Mouse (Mus musculus) embryonic facial prominence, embryonic 11.5 days (tissue): ENCODE results near the gene AA986860. TPM values are rescaled to one million over a fixed set of nuclear protein-coding genes. Genes with fewer than 3 reads are reported as not detected.
A peak's percentile ranks its signal among the peaks of the same experiment; 100 is the strongest.

Experiments
- ATAC-seq: fragments of 200-750 bp; cut with Nextera tagmentation; replicated peaks from 2 replicates; pipeline ENCODE4 v1.8.0; 2017; ENCODE audit warnings: low read depth; ENCODE audit not compliant: insufficient number of reproducible peaks, low FRiP score, low TSS enrichment
- DNase-seq: peaks from one replicate; pipeline ENCODE4 v3.0.0-alpha.2; 2015; ENCODE audit warnings: low spot score
- H3K27ac ChIP-seq: fragments of 300-500 bp; sonication (generic); replicated peaks from 2 replicates; pipeline ENCODE4 v1.5.1; 2014; ENCODE audit warnings: mild to moderate bottlenecking, low read depth, low read length, control low read depth
- H3K27me3 ChIP-seq: fragments of 300-500 bp; sonication (generic); 2 replicates; pipeline ENCODE4 v1.6.1; 2014; ENCODE audit warnings: mild to moderate bottlenecking, low read length, moderate library complexity, mixed read lengths; ENCODE audit not compliant: control insufficient read depth, insufficient read depth
- H3K36me3 ChIP-seq: fragments of 300-500 bp; sonication (generic); replicated peaks from 2 replicates; pipeline ENCODE4 v1.6.1; 2014; ENCODE audit warnings: low read depth, mild to moderate bottlenecking, low read length, moderate library complexity, mixed read lengths; ENCODE audit not compliant: control insufficient read depth, insufficient read depth
- H3K4me1 ChIP-seq: fragments of 300-500 bp; sonication (generic); 2 replicates; pipeline ENCODE4 v1.6.1; 2014; ENCODE audit warnings: low read length, mixed read lengths; ENCODE audit not compliant: control insufficient read depth, insufficient read depth
- H3K4me2 ChIP-seq: fragments of 300-500 bp; sonication (generic); 2 replicates; pipeline ENCODE4 v1.6.1; 2014; ENCODE audit warnings: low read depth, mild to moderate bottlenecking, control low read depth, low read length, moderate library complexity
- H3K4me3 ChIP-seq: fragments of 300-500 bp; sonication (generic); 2 replicates; pipeline ENCODE4 v1.5.1; 2014; ENCODE audit warnings: low read depth, low read length, control low read depth
- H3K9ac ChIP-seq: fragments of 300-500 bp; sonication (generic); replicated peaks from 2 replicates; pipeline ENCODE4 v1.6.1; 2014; ENCODE audit warnings: mild to moderate bottlenecking, control low read depth, low read length
- H3K9me3 ChIP-seq: fragments of 300-500 bp; sonication (generic); replicated peaks from 2 replicates; pipeline ENCODE4 v1.6.1; 2016; ENCODE audit warnings: mild to moderate bottlenecking, low read length, inconsistent platforms, mixed read lengths; ENCODE audit not compliant: control insufficient read depth
- WGBS: fragments of 180-500 bp; shearing (Covaris S2); extraction: QIAGEN DNeasy Blood & Tissue Kit; methylation state at CpG from one replicate; pipeline ENCODE4 v1.1.7; 2014; 5-methylcytosine and 5-hydroxymethylcytosine counted together
- polyA plus RNA-seq: library from polyadenylated mRNA; unstranded; fragments of >200 nt; fragmentation: Nextera tagmentation; extraction: Ambion mirVana; gene quantifications from 2 replicates; pipeline ENCODE4 v1.2.1, GENCODE M21; 2014

AA986860 gene
- polyA plus RNA-seq, 1 experiment from 2014 or later: 0.67 TPM

GRCm38 (mm10) chr1:130770487-130770886, 38.7 kb downstream of the AA986860 start:
- Histone ChIP-seq H3K4me2 (no peak overlapping the region), H3K9me3 (no peaks in the 10 kb centered on the region), H3K4me1 (no peaks in the 10 kb centered on the region), H3K27me3 (no peaks in the 10 kb centered on the region), H3K4me3 (no peak overlapping the region), H3K36me3 (no peaks in the 10 kb centered on the region), H3K9ac (no peak overlapping the region), H3K27ac (no peak overlapping the region)
- peak; percentile 9 for DNase-seq
- ATAC-seq: peak; percentile 44; the same call in 1 of the 2 replicates
- 79% methylated on average over 4 of the region's 4 CpGs for WGBS

- Histone ChIP-seq H3K4me3 (no peak overlapping the region), H3K9me3 (no peaks in the 10 kb centered on the region), H3K27me3 (no peaks in the 10 kb centered on the region), H3K36me3 (no peaks in the 10 kb centered on the region), H3K4me2 (no peak overlapping the region), H3K4me1 (no peaks in the 10 kb centered on the region), H3K9ac (no peak overlapping the region), H3K27ac (no peak overlapping the region)
- WGBS: 65% methylated on average over 3 of the region's 3 CpGs
- ATAC-seq (no peak), DNase-seq (no peak)
These were observed 39.3 kb downstream of the AA986860 start for GRCm38 (mm10) chr1:130770981-130771494.

- ATAC-seq (no peak), DNase-seq (no peak)
- Histone ChIP-seq H3K27ac (no peak overlapping the region), H3K4me1 (no peaks in the 10 kb centered on the region), H3K36me3 (no peaks in the 10 kb centered on the region), H3K9ac (no peak overlapping the region), H3K4me3 (no peak overlapping the region), H3K4me2 (no peak overlapping the region), H3K27me3 (no peaks in the 10 kb centered on the region), H3K9me3 (no peaks in the 10 kb centered on the region)
- 75% methylated on average over 2 of the region's 2 CpGs for WGBS
These were observed 43.5 kb downstream of the AA986860 start for GRCm38 (mm10) chr1:130775234-130775633.

GRCm38 (mm10) chr1:130775691-130776331, 44.0 kb downstream of the AA986860 start:
- Histone ChIP-seq H3K9me3 (no peaks in the 10 kb centered on the region), H3K27ac (no peak overlapping the region), H3K36me3 (no peaks in the 10 kb centered on the region), H3K4me2 (no peak overlapping the region), H3K4me1 (no peaks in the 10 kb centered on the region), H3K27me3 (no peaks in the 10 kb centered on the region), H3K4me3 (no peak overlapping the region), H3K9ac (no peak overlapping the region)
- 73% methylated on average over 7 of the region's 7 CpGs for WGBS
- DNase-seq: no peak
- no peak for ATAC-seq

GRCm38 (mm10) chr1:130776645-130777044, 44.9 kb downstream of the AA986860 start:
- Histone ChIP-seq H3K27me3 (no peaks in the 10 kb centered on the region), H3K9me3 (no peaks in the 10 kb centered on the region), H3K4me1 (no peaks in the 10 kb centered on the region), H3K4me3 (no peak overlapping the region), H3K36me3 (no peaks in the 10 kb centered on the region), H3K9ac (no peak overlapping the region), H3K27ac (no peak overlapping the region), H3K4me2 (no peak overlapping the region)
- DNase-seq: no peak
- no peak for ATAC-seq
- WGBS: 81% methylated on average over 1 of the region's 1 CpGs

GRCm38 (mm10) chr1:130779867-130780266, 48.1 kb downstream of the AA986860 start:
- H3K9ac ChIP-seq: no peak overlapping the region
- H3K4me2 ChIP-seq: no peak overlapping the region
- H3K9me3 ChIP-seq: no peaks in the 10 kb centered on the region
- no peaks in the 10 kb centered on the region for H3K36me3 ChIP-seq
- no peak overlapping the region for H3K4me3 ChIP-seq
- DNase-seq (no peak), ATAC-seq (no peak)
- H3K27me3 ChIP-seq: no peaks in the 10 kb centered on the region
- H3K4me1 ChIP-seq: no peaks in the 10 kb centered on the region
- no peak overlapping the region for H3K27ac ChIP-seq
- 88% methylated on average over 3 of the region's 3 CpGs for WGBS

GRCm38 (mm10) chr1:130784054-130784453, 52.3 kb downstream of the AA986860 start:
- H3K9me3 ChIP-seq: no peaks in the 10 kb centered on the region
- ATAC-seq (no peak), DNase-seq (peak; percentile 30)
- H3K9ac ChIP-seq: no peak overlapping the region
- no peak overlapping the region for H3K4me3 ChIP-seq
- no peaks in the 10 kb centered on the region for H3K27me3 ChIP-seq
- H3K4me2 ChIP-seq: no peak overlapping the region
- WGBS: 28% methylated on average over 4 of the region's 4 CpGs
- no peak overlapping the region for H3K27ac ChIP-seq
- no peaks in the 10 kb centered on the region for H3K36me3 ChIP-seq
- no peaks in the 10 kb centered on the region for H3K4me1 ChIP-seq

- Histone ChIP-seq H3K27ac (no peak overlapping the region), H3K4me1 (no peaks in the 10 kb centered on the region), H3K9ac (no peak overlapping the region), H3K36me3 (no peaks in the 10 kb centered on the region), H3K9me3 (no peaks in the 10 kb centered on the region), H3K27me3 (no peaks in the 10 kb centered on the region), H3K4me2 (no peak overlapping the region), H3K4me3 (no peak overlapping the region)
- DNase-seq (no peak), ATAC-seq (no peak)
- WGBS: 45% methylated on average over 4 of the region's 4 CpGs
These were observed 55.2 kb downstream of the AA986860 start for GRCm38 (mm10) chr1:130787001-130787400.
